Mouse (Mus musculus) lung, embryonic 14.5 days (tissue): ENCODE measurements at regions not wholly inside any gene's neighbourhood (a gene's known extent, or its start where the extent isn't known, plus 50 kb on each side); places are given as distances from the start of the nearest gene placed in this dataset.

Experiments used
- ATAC-seq: fragments of 200-750 bp; cut with Nextera tagmentation; 2 replicates; pipeline ENCODE4 v1.8.0; 2017; ENCODE audit warnings: mild to moderate bottlenecking, moderate TSS enrichment, moderate library complexity; ENCODE audit not compliant: insufficient read depth
- DNase-seq: peaks from one replicate; pipeline ENCODE4 v3.0.0-alpha.2; 2015
- H3K27ac ChIP-seq: fragments of 300-500 bp; sonication (generic); 2 replicates; pipeline ENCODE4 v1.5.1; 2014; ENCODE audit warnings: low read depth, mild to moderate bottlenecking, moderate library complexity
- H3K27me3 ChIP-seq: fragments of 300-500 bp; sonication (generic); 2 replicates; pipeline ENCODE4 v1.6.1; 2014; ENCODE audit warnings: low read length, control low read depth; ENCODE audit not compliant: insufficient read depth
- H3K36me3 ChIP-seq: fragments of 300-500 bp; sonication (generic); 2 replicates; pipeline ENCODE4 v1.6.1; 2014; ENCODE audit warnings: control low read depth; ENCODE audit not compliant: insufficient read depth
- H3K4me1 ChIP-seq: fragments of 300-500 bp; sonication (generic); 2 replicates; pipeline ENCODE4 v1.6.1; 2014; ENCODE audit warnings: antibody characterized with exemption, control low read depth; ENCODE audit not compliant: insufficient read depth
- H3K4me2 ChIP-seq: fragments of 300-500 bp; sonication (generic); 2 replicates; pipeline ENCODE4 v1.6.1; 2014; ENCODE audit warnings: mild to moderate bottlenecking
- H3K4me3 ChIP-seq: fragments of 300-500 bp; sonication (generic); 2 replicates; pipeline ENCODE4 v1.5.1; 2014; ENCODE audit warnings: low read depth, low read length
- H3K9ac ChIP-seq: fragments of 300-500 bp; sonication (generic); 2 replicates; pipeline ENCODE4 v1.6.1; 2014
- H3K9me3 ChIP-seq: fragments of 300-500 bp; sonication (generic); 2 replicates; pipeline ENCODE4 v1.6.1; 2016; ENCODE audit warnings: low read depth, low read length, control low read depth
- CTCF ChIP-seq: IDR thresholded peaks from 2 replicates; pipeline ENCODE4 v1.5.1; 2016; ENCODE audit warnings: antibody characterized with exemption, low read depth
- WGBS: fragments of 180-500 bp; shearing (Covaris S2); extraction: QIAGEN DNeasy Blood & Tissue Kit; methylation state at CpG from one replicate; pipeline ENCODE4 v1.1.7; 2014; 5-methylcytosine and 5-hydroxymethylcytosine counted together

DNA sequence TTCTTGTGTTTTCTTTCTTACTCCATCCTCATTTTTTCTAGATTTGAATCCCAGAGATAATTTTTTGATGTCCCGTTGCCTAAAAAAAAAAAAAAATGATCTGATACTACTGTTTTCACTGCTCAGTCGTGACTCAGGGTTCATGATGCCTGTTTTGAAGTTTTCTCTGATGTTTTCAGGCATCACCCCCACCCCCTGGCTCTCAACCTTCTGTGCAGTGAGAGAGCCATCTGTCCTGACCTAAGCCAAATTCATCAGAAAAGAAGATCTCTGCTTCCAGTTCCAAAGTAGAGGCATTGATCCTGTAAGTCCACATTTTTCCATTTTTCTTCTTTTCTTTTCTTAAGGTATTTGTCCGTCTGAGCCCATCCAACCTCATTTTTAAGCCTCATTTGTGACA lies 423.3 kb downstream of the Col12a1 start:
- 63% methylated on average over 3 of the region's 3 CpGs for WGBS
- no peaks in the 10 kb centered on the region for H3K4me1 ChIP-seq
- no peak overlapping the region for H3K4me3 ChIP-seq
- DNase-seq = no peak
- no peak for TF ChIP-seq CTCF
- H3K9ac ChIP-seq = no peak overlapping the region
- H3K9me3 ChIP-seq = no peaks in the 10 kb centered on the region
- H3K27ac ChIP-seq = no peak overlapping the region
- no peaks in the 10 kb centered on the region for H3K36me3 ChIP-seq
- H3K27me3 ChIP-seq = no peaks in the 10 kb centered on the region
- no peak overlapping the region for H3K4me2 ChIP-seq
- no peak for ATAC-seq

DNA sequence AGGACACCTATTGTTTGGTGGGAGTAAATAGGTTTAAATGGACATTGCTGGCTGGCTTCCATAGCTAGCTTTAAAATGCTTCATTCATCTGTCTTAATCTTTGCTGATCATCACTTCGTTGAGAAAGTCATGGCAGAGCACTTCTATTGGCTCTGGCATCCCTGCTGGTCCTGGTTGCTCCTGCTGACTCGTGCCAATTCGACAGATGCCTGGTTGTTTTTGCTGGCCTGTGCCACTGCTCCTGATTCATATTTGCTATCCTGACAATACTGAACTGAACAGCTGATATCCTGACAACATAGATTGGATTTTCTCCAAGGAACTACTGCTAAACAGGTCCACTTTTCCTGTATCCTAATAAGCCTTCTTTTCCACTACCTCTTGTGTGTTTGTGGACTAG lies 417.1 kb downstream of the Col12a1 start:
- no peak for TF ChIP-seq CTCF
- Histone ChIP-seq H3K9ac (no peak overlapping the region), H3K27me3 (no peaks in the 10 kb centered on the region), H3K4me3 (no peak overlapping the region), H3K4me1 (no peaks in the 10 kb centered on the region), H3K4me2 (no peak overlapping the region), H3K9me3 (no peaks in the 10 kb centered on the region), H3K36me3 (no peaks in the 10 kb centered on the region), H3K27ac (no peak overlapping the region)
- no peak for ATAC-seq
- no peak for DNase-seq
- WGBS = 74% methylated on average over 3 of the region's 3 CpGs

- no peak overlapping the region for H3K4me2 ChIP-seq
- 18% methylated on average over 3 of the region's 3 CpGs for WGBS
- H3K9ac ChIP-seq = no peak overlapping the region
- DNase-seq = no peak
- no peaks in the 10 kb centered on the region for H3K9me3 ChIP-seq
- H3K36me3 ChIP-seq = no peaks in the 10 kb centered on the region
- no peak for TF ChIP-seq CTCF
- ATAC-seq = no peak
- no peaks in the 10 kb centered on the region for H3K4me1 ChIP-seq
- no peak overlapping the region for H3K27ac ChIP-seq
- no peaks in the 10 kb centered on the region for H3K27me3 ChIP-seq
- no peak overlapping the region for H3K4me3 ChIP-seq
These were observed 408.0 kb downstream of the Col12a1 start for GRCm38 (mm10) chr9:79310591-79310990.

GRCm38 (mm10) chr9:79317411-79317810 lies 401.2 kb downstream of the Col12a1 start:
- no peak for TF ChIP-seq CTCF
- no peaks in the 10 kb centered on the region for H3K36me3 ChIP-seq
- no peak for ATAC-seq
- H3K4me3 ChIP-seq = no peak overlapping the region
- H3K27me3 ChIP-seq = no peaks in the 10 kb centered on the region
- DNase-seq = peak; percentile 83
- no peak overlapping the region for H3K4me2 ChIP-seq
- H3K9ac ChIP-seq = no peak overlapping the region
- no peaks in the 10 kb centered on the region for H3K9me3 ChIP-seq
- H3K4me1 ChIP-seq = no peaks in the 10 kb centered on the region; the same call in 1 of the 2 replicates
- no peak overlapping the region for H3K27ac ChIP-seq

DNA sequence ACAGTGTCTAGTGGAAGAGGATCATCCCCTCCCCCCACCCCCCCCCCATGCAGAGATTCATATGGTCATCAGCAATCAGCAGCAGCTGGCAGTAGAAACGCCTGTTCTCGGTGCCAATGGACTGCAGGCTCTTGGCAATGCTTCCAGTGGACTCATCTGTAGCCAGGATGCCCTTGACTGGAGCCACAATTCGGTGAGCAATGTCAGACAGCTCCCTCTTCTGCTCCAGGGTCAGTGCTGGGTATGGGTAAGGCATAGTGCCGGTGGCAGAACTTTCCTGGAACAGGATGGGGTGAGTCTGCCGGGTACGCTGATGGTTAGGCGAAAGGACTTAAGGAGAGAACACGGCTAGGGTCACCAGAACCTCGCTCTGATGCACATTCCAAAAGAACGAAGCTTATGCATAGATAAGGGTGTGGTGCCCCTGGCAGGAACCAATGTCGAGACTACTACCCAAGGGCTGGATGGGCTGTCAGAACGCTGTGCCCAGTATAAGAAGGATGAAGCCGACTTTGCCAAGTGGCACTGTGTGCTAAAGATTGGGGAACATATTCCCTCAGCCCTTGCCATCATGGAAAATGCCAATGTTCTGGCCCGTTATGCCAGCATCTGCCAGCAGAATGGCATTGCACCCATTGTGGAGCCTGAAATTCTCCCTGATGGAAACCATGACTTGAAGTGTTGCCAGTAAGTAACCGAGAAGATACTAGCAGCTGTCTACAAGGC lies 372.1 kb downstream of the Col12a1 start:
- Histone ChIP-seq H3K27me3 (no peaks in the 10 kb centered on the region), H3K9ac (no peak overlapping the region), H3K4me3 (no peak overlapping the region), H3K4me1 (no peaks in the 10 kb centered on the region), H3K36me3 (no peaks in the 10 kb centered on the region), H3K9me3 (no peaks in the 10 kb centered on the region), H3K27ac (no peak overlapping the region), H3K4me2 (no peak overlapping the region)
- ATAC-seq = no peak
- TF ChIP-seq CTCF = no peak
- WGBS = 91% methylated on average over 15 of the region's 15 CpGs
- DNase-seq = no peak

DNA sequence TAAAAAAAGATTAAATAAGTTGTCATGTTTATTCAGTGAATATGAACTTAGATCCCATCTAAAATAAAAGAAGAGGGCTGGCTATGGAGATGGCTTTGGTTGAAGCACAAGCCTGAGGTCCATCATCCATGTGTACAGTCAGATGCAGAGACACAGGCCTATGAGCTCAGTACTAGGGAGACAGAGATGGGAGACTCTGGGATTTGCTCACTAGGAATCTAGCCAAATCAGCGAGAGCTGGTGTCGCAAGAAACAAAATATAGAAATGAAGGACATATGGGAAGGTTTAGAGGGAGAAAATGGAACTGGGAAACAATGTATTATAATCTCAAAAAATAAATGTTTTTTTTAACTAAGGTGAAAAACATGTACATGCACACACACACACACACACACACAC lies 326.6 kb downstream of the Col12a1 start:
- H3K4me3 ChIP-seq = no peak overlapping the region
- no peaks in the 10 kb centered on the region for H3K36me3 ChIP-seq
- no peak overlapping the region for H3K27ac ChIP-seq
- no peaks in the 10 kb centered on the region for H3K27me3 ChIP-seq
- H3K9ac ChIP-seq = no peak overlapping the region
- ATAC-seq (no peak), DNase-seq (no peak)
- 83% methylated on average over 2 of the region's 2 CpGs for WGBS
- no peaks in the 10 kb centered on the region for H3K4me1 ChIP-seq
- no peaks in the 10 kb centered on the region for H3K9me3 ChIP-seq
- TF ChIP-seq CTCF = no peak
- no peak overlapping the region for H3K4me2 ChIP-seq

GRCm38 (mm10) chr9:79414989-79415388 lies 303.6 kb downstream of the Col12a1 start:
- no peak overlapping the region for H3K4me3 ChIP-seq
- H3K36me3 ChIP-seq = no peaks in the 10 kb centered on the region
- no peak overlapping the region for H3K27ac ChIP-seq
- no peak overlapping the region for H3K9ac ChIP-seq
- H3K4me2 ChIP-seq = no peak overlapping the region
- DNase-seq (no peak), ATAC-seq (no peak)
- H3K9me3 ChIP-seq = no peaks in the 10 kb centered on the region
- no peak for TF ChIP-seq CTCF
- no peaks in the 10 kb centered on the region for H3K27me3 ChIP-seq
- H3K4me1 ChIP-seq = no peaks in the 10 kb centered on the region

GRCm38 (mm10) chr9:79430417-79430816 lies 288.2 kb downstream of the Col12a1 start:
- Histone ChIP-seq H3K4me1 (no peaks in the 10 kb centered on the region), H3K9me3 (no peaks in the 10 kb centered on the region), H3K4me2 (no peak overlapping the region), H3K9ac (no peak overlapping the region), H3K27me3 (no peaks in the 10 kb centered on the region), H3K4me3 (no peak overlapping the region), H3K36me3 (no peaks in the 10 kb centered on the region), H3K27ac (no peak overlapping the region)
- DNase-seq (no peak), ATAC-seq (no peak)
- 53% methylated on average over 1 of the region's 1 CpGs for WGBS
- no peak for TF ChIP-seq CTCF
